Mouse (Mus musculus): Measurements from ENCODE around the gene Tsnax. TPM values are rescaled to one million over a fixed set of nuclear protein-coding genes. Genes with fewer than 3 reads are reported as not detected.

Tsnax gene
- polyA plus RNA-seq, 1 experiment from 2014 or later, result 159 TPM

DNA sequence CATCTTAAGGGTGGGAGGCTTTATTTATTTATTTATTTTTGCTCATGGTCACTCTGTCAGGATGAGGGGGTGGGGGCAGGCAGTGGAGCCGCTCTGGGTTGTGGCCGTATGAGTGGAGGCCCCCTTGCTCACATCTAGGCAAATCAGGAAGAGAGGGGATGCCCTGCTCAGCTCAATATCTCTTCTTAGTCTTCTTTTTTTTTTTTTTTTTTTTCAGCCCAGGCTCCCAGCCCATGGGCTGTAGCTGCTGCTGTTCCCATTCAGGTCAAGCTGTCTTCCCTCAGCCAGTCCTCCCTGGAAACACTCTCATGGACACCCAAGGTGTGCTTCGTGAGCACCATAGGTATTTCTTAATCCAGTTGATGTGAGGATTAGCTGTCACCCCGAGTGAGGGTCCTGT, 62.6 kb downstream of the Tsnax start:
- WGBS, result 62% methylated on average over 4 of the region's 4 CpGs
- ATAC-seq (replicated peaks; ENCODE audit: insufficient number of reproducible peaks, low FRiP score, low TSS enrichment, low read depth) (no peak), DNase-seq (ENCODE audit: low spot score) (no peak)
- Histone ChIP-seq H3K4me2 (ENCODE audit: low read depth, low read length) (no peak overlapping the region), H3K4me1 (ENCODE audit: control insufficient read depth, insufficient read depth, low read length) (no peaks in the 10 kb centered on the region), H3K27me3 (ENCODE audit: control insufficient read depth, insufficient read depth, low read length) (no peaks in the 10 kb centered on the region), H3K36me3 (replicated peaks; ENCODE audit: control insufficient read depth, insufficient read depth, low read depth, low read length) (no peaks in the 10 kb centered on the region), H3K9me3 (replicated peaks; ENCODE audit: control insufficient read depth, low read length) (no peaks in the 10 kb centered on the region), H3K9ac (replicated peaks; ENCODE audit: low read length) (no peak overlapping the region), H3K4me3 (ENCODE audit: low read depth, low read length) (no peak overlapping the region), H3K27ac (replicated peaks; ENCODE audit: low read depth, low read length) (no peak overlapping the region)

DNA sequence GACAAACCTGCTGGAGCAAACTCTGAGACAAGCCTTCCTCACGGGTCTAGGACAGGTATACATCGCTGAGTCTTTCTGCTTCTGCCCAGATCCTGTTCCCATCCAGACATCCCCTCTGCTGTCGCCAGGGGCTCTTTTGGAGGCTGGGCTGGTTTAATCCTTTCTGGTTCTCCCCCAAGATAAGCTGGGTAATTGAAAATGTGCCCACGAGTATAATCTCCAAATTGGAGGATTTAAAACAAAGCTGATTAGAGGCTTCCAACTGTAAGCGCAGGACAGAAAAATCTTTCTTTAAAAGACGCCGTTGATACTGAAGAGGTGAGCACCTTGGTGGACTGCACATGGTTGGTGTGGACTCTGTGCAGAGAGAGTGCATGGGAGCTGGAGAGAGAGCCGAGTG, 64.5 kb downstream of the Tsnax start:
- no peak overlapping the region for H3K9ac ChIP-seq (replicated peaks; ENCODE audit: low read length)
- ATAC-seq (replicated peaks; ENCODE audit: insufficient number of reproducible peaks, low FRiP score, low TSS enrichment, low read depth) (no peak), DNase-seq (ENCODE audit: low spot score) (no peak)
- no peaks in the 10 kb centered on the region for H3K9me3 ChIP-seq (replicated peaks; ENCODE audit: control insufficient read depth, low read length)
- H3K4me2 ChIP-seq (ENCODE audit: low read depth, low read length), result no peak overlapping the region
- H3K36me3 ChIP-seq (replicated peaks; ENCODE audit: control insufficient read depth, insufficient read depth, low read depth, low read length), result no peaks in the 10 kb centered on the region
- no peak overlapping the region for H3K4me3 ChIP-seq (ENCODE audit: low read depth, low read length)
- no peak overlapping the region for H3K27ac ChIP-seq (replicated peaks; ENCODE audit: low read depth, low read length)
- no peaks in the 10 kb centered on the region for H3K4me1 ChIP-seq (ENCODE audit: control insufficient read depth, insufficient read depth, low read length)
- 73% methylated on average over 8 of the region's 8 CpGs for WGBS
- H3K27me3 ChIP-seq (ENCODE audit: control insufficient read depth, insufficient read depth, low read length), result no peaks in the 10 kb centered on the region

GRCm38 (mm10) chr8:125078771-125079384, 66.1 kb downstream of the Tsnax start:
- Histone ChIP-seq H3K4me3 (ENCODE audit: low read depth, low read length) (no peak overlapping the region), H3K36me3 (replicated peaks; ENCODE audit: control insufficient read depth, insufficient read depth, low read depth, low read length) (no peaks in the 10 kb centered on the region), H3K4me2 (ENCODE audit: low read depth, low read length) (no peak overlapping the region), H3K9ac (replicated peaks; ENCODE audit: low read length) (no peak overlapping the region), H3K27ac (replicated peaks; ENCODE audit: low read depth, low read length) (no peak overlapping the region), H3K27me3 (ENCODE audit: control insufficient read depth, insufficient read depth, low read length) (no peaks in the 10 kb centered on the region), H3K4me1 (ENCODE audit: control insufficient read depth, insufficient read depth, low read length) (no peaks in the 10 kb centered on the region), H3K9me3 (replicated peaks; ENCODE audit: control insufficient read depth, low read length) (no peaks in the 10 kb centered on the region)
- WGBS, result 63% methylated on average over 9 of the region's 9 CpGs
- no peak; the same call in 1 of the 2 replicates for ATAC-seq (replicated peaks; ENCODE audit: insufficient number of reproducible peaks, low FRiP score, low TSS enrichment, low read depth)
- no peak for DNase-seq (ENCODE audit: low spot score)

GRCm38 (mm10) chr8:125080388-125081344, 67.9 kb downstream of the Tsnax start:
- 86% methylated on average over 19 of the region's 19 CpGs for WGBS
- no peak for DNase-seq (ENCODE audit: low spot score)
- Histone ChIP-seq H3K36me3 (replicated peaks; ENCODE audit: control insufficient read depth, insufficient read depth, low read depth, low read length) (no peaks in the 10 kb centered on the region), H3K9me3 (replicated peaks; ENCODE audit: control insufficient read depth, low read length) (no peaks in the 10 kb centered on the region), H3K4me1 (ENCODE audit: control insufficient read depth, insufficient read depth, low read length) (no peaks in the 10 kb centered on the region), H3K27ac (replicated peaks; ENCODE audit: low read depth, low read length) (no peak overlapping the region), H3K9ac (replicated peaks; ENCODE audit: low read length) (no peak overlapping the region), H3K27me3 (ENCODE audit: control insufficient read depth, insufficient read depth, low read length) (no peaks in the 10 kb centered on the region), H3K4me2 (ENCODE audit: low read depth, low read length) (no peak overlapping the region), H3K4me3 (ENCODE audit: low read depth, low read length) (no peak overlapping the region)
- no peak for ATAC-seq (replicated peaks; ENCODE audit: insufficient number of reproducible peaks, low FRiP score, low TSS enrichment, low read depth)

DNA sequence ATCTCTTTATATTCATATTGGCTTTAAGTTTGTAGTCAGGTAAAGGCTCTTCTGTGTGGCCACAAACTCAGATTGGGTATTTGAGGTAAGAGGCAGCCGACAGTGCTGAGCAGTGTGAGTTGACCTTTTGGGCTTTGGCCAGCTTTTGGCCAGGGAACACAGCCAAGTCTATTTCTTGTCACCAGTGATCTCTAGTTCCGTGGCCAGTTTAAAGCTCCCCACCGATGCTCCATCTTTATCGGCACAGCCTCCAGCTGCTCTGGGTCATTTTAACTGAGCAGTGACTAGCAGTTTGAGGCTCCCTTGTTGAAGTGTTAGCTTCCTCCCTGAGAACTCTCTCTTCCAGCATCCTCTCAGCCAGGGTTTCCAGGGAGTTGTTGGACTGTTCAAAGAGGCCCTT, 70.9 kb downstream of the Tsnax start:
- Histone ChIP-seq H3K4me1 (ENCODE audit: control insufficient read depth, insufficient read depth, low read length) (no peaks in the 10 kb centered on the region), H3K27ac (replicated peaks; ENCODE audit: low read depth, low read length) (peak overlapping the region; percentile 49; the same call in 1 of the 2 replicates), H3K9me3 (replicated peaks; ENCODE audit: control insufficient read depth, low read length) (no peaks in the 10 kb centered on the region), H3K4me3 (ENCODE audit: low read depth, low read length) (no peak overlapping the region), H3K27me3 (ENCODE audit: control insufficient read depth, insufficient read depth, low read length) (no peaks in the 10 kb centered on the region), H3K9ac (replicated peaks; ENCODE audit: low read length) (no peak overlapping the region), H3K4me2 (ENCODE audit: low read depth, low read length) (no peak overlapping the region), H3K36me3 (replicated peaks; ENCODE audit: control insufficient read depth, insufficient read depth, low read depth, low read length) (no peaks in the 10 kb centered on the region)
- 73% methylated on average over 4 of the region's 4 CpGs for WGBS
- DNase-seq (ENCODE audit: low spot score), result no peak
- ATAC-seq (replicated peaks; ENCODE audit: insufficient number of reproducible peaks, low FRiP score, low TSS enrichment, low read depth), result no peak

Small RNA genes within 50 kb of the gene (microRNA-seq; reads per million reads assigned to microRNA genes)
- not detected for gene Gm22197 (ENCODE audit: borderline number of aligned reads)

Other genes starting within 250 kb of the Tsnax start
- gene Trim67, start 219.9 kb upstream of the Tsnax start, polyA plus RNA-seq (2014; fragmentation: Nextera tagmentation; extraction: Ambion mirVana), result 1.2 and 1.4 TPM in 2 replicates
- gene Gnpat, start 150.0 kb upstream of the Tsnax start, polyA plus RNA-seq (2014; fragmentation: Nextera tagmentation; extraction: Ambion mirVana), result 117 and 123 TPM in 2 replicates
- 50.9 and 51.9 TPM in 2 replicates for gene 2810004N23Rik, start 149.9 kb upstream of the Tsnax start, polyA plus RNA-seq (2014; fragmentation: Nextera tagmentation; extraction: Ambion mirVana)
- 5.7 and 6.8 TPM in 2 replicates for gene Exoc8, start 115.3 kb upstream of the Tsnax start, polyA plus RNA-seq (2014; fragmentation: Nextera tagmentation; extraction: Ambion mirVana)
- 9.4 and 9.8 TPM in 2 replicates for gene Sprtn, start 115.1 kb upstream of the Tsnax start, polyA plus RNA-seq (2014; fragmentation: Nextera tagmentation; extraction: Ambion mirVana)
- gene Egln1, start 63.7 kb upstream of the Tsnax start, polyA plus RNA-seq (2014; fragmentation: Nextera tagmentation; extraction: Ambion mirVana), result 17.3 and 17.8 TPM in 2 replicates
- gene Disc1, start 41.2 kb downstream of the Tsnax start, polyA plus RNA-seq (2014; fragmentation: Nextera tagmentation; extraction: Ambion mirVana), result 0.84 and 0.86 TPM in 2 replicates